Mouse (Mus musculus) testis, adult 2 months (tissue): ENCODE measurements around the gene Tmem255b. TPM values are rescaled to one million over a fixed set of nuclear protein-coding genes. Genes with fewer than 3 reads are reported as not detected.

ENCODE experiments used
- H3K27ac ChIP-seq: fragments of 200-500 bp; 2 replicates; pipeline ENCODE4 v1.5.1; 2012; ENCODE audit warnings: low read depth, low read length; ENCODE audit not compliant: control insufficient read depth, insufficient read depth
- H3K27me3 ChIP-seq: fragments of 200-500 bp; 2 replicates; pipeline ENCODE4 v1.6.1; 2012; ENCODE audit warnings: mild to moderate bottlenecking, low read length, moderate library complexity; ENCODE audit not compliant: control insufficient read depth, insufficient read depth
- H3K36me3 ChIP-seq: fragments of 200-500 bp; 2 replicates; pipeline ENCODE4 v1.6.1; 2012; ENCODE audit warnings: mild to moderate bottlenecking, low read length; ENCODE audit not compliant: control insufficient read depth, insufficient read depth
- H3K4me1 ChIP-seq: fragments of 200-500 bp; 2 replicates; pipeline ENCODE4 v1.6.1; 2012; ENCODE audit warnings: low read length; ENCODE audit not compliant: control insufficient read depth, insufficient read depth
- H3K4me3 ChIP-seq: fragments of 200-500 bp; 2 replicates; pipeline ENCODE4 v1.5.1; 2012; ENCODE audit warnings: low read depth, mild to moderate bottlenecking, low read length, moderate library complexity, mixed read lengths; ENCODE audit not compliant: control insufficient read depth
- CTCF ChIP-seq: fragments of 200-500 bp; IDR thresholded peaks from 2 replicates; pipeline ENCODE4 v1.5.1; 2012; ENCODE audit warnings: low read depth, mild to moderate bottlenecking, inconsistent platforms, low read length, moderate library complexity; ENCODE audit not compliant: control insufficient read depth, insufficient read depth, insufficient replicate concordance
- POLR2A ChIP-seq: fragments of 200-500 bp; IDR thresholded peaks from 2 replicates; pipeline ENCODE4 v1.6.1; 2012; ENCODE audit warnings: low read depth, mild to moderate bottlenecking, inconsistent platforms, low read length, moderate library complexity; ENCODE audit not compliant: control insufficient read depth
- polyA plus RNA-seq: library from polyadenylated mRNA; depleted of rRNA; stranded (reverse); fragments of >200 nt; gene quantifications from 2 replicates; pipeline ENCODE4 v1.2.3, GENCODE M21; 2012

Tmem255b gene
- polyA plus RNA-seq, 1 experiment: 4.0 TPM

GRCm38 (mm10) chr8:13465324-13465723 lies 30.3 kb downstream of the Tmem255b start:
- no peak overlapping the region for H3K4me3 ChIP-seq
- no peaks in the 10 kb centered on the region for H3K27me3 ChIP-seq
- H3K4me1 ChIP-seq: peaks cover 15% of the 10 kb centered on the region
- TF ChIP-seq POLR2A (no peak), CTCF (no peak)
- no peak overlapping the region for H3K27ac ChIP-seq
- no peaks in the 10 kb centered on the region for H3K36me3 ChIP-seq

- H3K27ac ChIP-seq: no peak overlapping the region
- H3K27me3 ChIP-seq: no peaks in the 10 kb centered on the region
- no peak overlapping the region for H3K4me3 ChIP-seq
- H3K4me1 ChIP-seq: peaks cover 10% of the 10 kb centered on the region
- TF ChIP-seq POLR2A (no peak), CTCF (no peak)
- H3K36me3 ChIP-seq: no peaks in the 10 kb centered on the region
Observed at GRCm38 (mm10) chr8:13466989-13467388, 32.0 kb downstream of the Tmem255b start.

GRCm38 (mm10) chr8:13468737-13469136 lies 33.7 kb downstream of the Tmem255b start:
- TF ChIP-seq POLR2A (no peak), CTCF (no peak)
- Histone ChIP-seq H3K4me1 (peaks cover 10% of the 10 kb centered on the region), H3K27ac (no peak overlapping the region)

GRCm38 (mm10) chr8:13471484-13471883 lies 36.5 kb downstream of the Tmem255b start:
- no peaks in the 10 kb centered on the region for H3K4me1 ChIP-seq
- H3K36me3 ChIP-seq: no peaks in the 10 kb centered on the region
- no peak overlapping the region for H3K4me3 ChIP-seq
- H3K27me3 ChIP-seq: no peaks in the 10 kb centered on the region
- no peak for TF ChIP-seq POLR2A
- TF ChIP-seq CTCF: no peak
- H3K27ac ChIP-seq: no peak overlapping the region

More at GRCm38 (mm10) chr8:13468737-13469136, 33.7 kb downstream of the Tmem255b start:
- no peaks in the 10 kb centered on the region for H3K36me3 ChIP-seq
- H3K27me3 ChIP-seq: no peaks in the 10 kb centered on the region
- no peak overlapping the region for H3K4me3 ChIP-seq

- Histone ChIP-seq H3K36me3 (no peaks in the 10 kb centered on the region), H3K27ac (no peak overlapping the region), H3K4me3 (no peak overlapping the region), H3K4me1 (no peaks in the 10 kb centered on the region), H3K27me3 (no peaks in the 10 kb centered on the region)
- TF ChIP-seq POLR2A: no peak
- no peak for TF ChIP-seq CTCF
Observed at GRCm38 (mm10) chr8:13472284-13472683, 37.3 kb downstream of the Tmem255b start.

GRCm38 (mm10) chr8:13475892-13476291 lies 40.9 kb downstream of the Tmem255b start:
- TF ChIP-seq CTCF: peak; percentile 17; the same call in 1 of the 2 replicates
- TF ChIP-seq POLR2A: no peak
- Histone ChIP-seq H3K27ac (no peak overlapping the region), H3K4me3 (no peak overlapping the region), H3K36me3 (no peaks in the 10 kb centered on the region), H3K27me3 (no peaks in the 10 kb centered on the region), H3K4me1 (no peaks in the 10 kb centered on the region; the same call in 1 of the 2 replicates)

GRCm38 (mm10) chr8:13481089-13481554 lies 46.1 kb downstream of the Tmem255b start:
- Histone ChIP-seq H3K4me3 (no peak overlapping the region), H3K27ac (no peak overlapping the region), H3K36me3 (no peaks in the 10 kb centered on the region), H3K27me3 (no peaks in the 10 kb centered on the region), H3K4me1 (no peaks in the 10 kb centered on the region; the same call in 1 of the 2 replicates)
- TF ChIP-seq POLR2A: no peak
- no peak for TF ChIP-seq CTCF

GRCm38 (mm10) chr8:13481596-13481995 lies 46.6 kb downstream of the Tmem255b start:
- TF ChIP-seq POLR2A: no peak
- TF ChIP-seq CTCF: no peak
- H3K4me3 ChIP-seq: no peak overlapping the region
- H3K27me3 ChIP-seq: no peaks in the 10 kb centered on the region
- H3K27ac ChIP-seq: no peak overlapping the region
- H3K4me1 ChIP-seq: no peaks in the 10 kb centered on the region; the same call in 1 of the 2 replicates
- H3K36me3 ChIP-seq: no peaks in the 10 kb centered on the region
